9 mouse cellular contexts compared by ENCODE assay signal in genomic region chr13:117023346-117024050, GRCm38 (mm10). TPM values are rescaled to one million over a fixed set of nuclear protein-coding genes. Genes with fewer than 3 reads are reported as not detected.
DNase-seq lines count a peak whose midpoint lies in the region; ATAC-seq lines count a peak whose summit lies in the region.
"Had no signal": no experiment of that assay in that cellular context is flagged by ENCODE, and none has a peak within 500 bp of the region (broad histone marks: within the 10 kb centered on the region; RNA-seq: fewer than 3 reads in every experiment).

No protein-coding gene starts in this region.

- DNase-seq in heart, adult 9 months (ENCODE audit: low spot score in 2 of 2), result no peak
- DNase-seq in T-cell, adult 2 months (ENCODE audit: low spot score), result peak; percentile 32
- DNase-seq in midbrain, embryonic 10.5 days (ENCODE audit: low spot score), result no peak
- no peak for DNase-seq in urinary bladder, postnatal 10 days (ENCODE audit: low spot score)
- DNase-seq in left cerebral cortex, postnatal 14 days (ENCODE audit: low spot score in 2 of 2), result no peak
- DNase-seq in urinary bladder, adult 2 months (ENCODE audit: low spot score), result no peak

- intact Hi-C loops in left cerebral cortex, postnatal 14 days (cut with DNase I), result loop anchor here (10.0 kb wide), 1 partner anchor 139 kb away; no protein-coding TSS in a partner anchor

- H3K9me3 ChIP-seq in heart, embryonic 12.5 days (replicated peaks), result no peaks in the 10 kb centered on the region
- H3K9me3 ChIP-seq in heart, embryonic 15.5 days (replicated peaks), result no peaks in the 10 kb centered on the region
- no peaks in the 10 kb centered on the region for H3K9me3 ChIP-seq in midbrain, embryonic 10.5 days (replicated peaks)

- H3K27ac ChIP-seq in heart, embryonic 12.5 days (ENCODE audit: poor library complexity, severe bottlenecking), result no peak overlapping the region
- peak overlapping the region; percentile 86 for H3K27ac ChIP-seq in heart, embryonic 15.5 days
- peak overlapping the region; percentile 97 for H3K27ac ChIP-seq in midbrain, embryonic 10.5 days (replicated peaks)

- H3K4me3 ChIP-seq in heart, embryonic 12.5 days, result peak overlapping the region; percentile 83
- H3K4me3 ChIP-seq in heart, embryonic 15.5 days, result peak overlapping the region; percentile 73
- H3K4me3 ChIP-seq in midbrain, embryonic 10.5 days, result peak overlapping the region; percentile 84

- peak overlapping the region; percentile 73 for H3K4me2 ChIP-seq in heart, embryonic 12.5 days
- H3K4me2 ChIP-seq in heart, embryonic 15.5 days, result peak overlapping the region; percentile 72

- no peaks in the 10 kb centered on the region for H3K27me3 ChIP-seq in heart, embryonic 12.5 days (replicated peaks)
- H3K27me3 ChIP-seq in heart, embryonic 15.5 days, result no peaks in the 10 kb centered on the region
- H3K27me3 ChIP-seq in midbrain, embryonic 10.5 days (ENCODE audit: low read depth, poor library complexity, severe bottlenecking), result peaks cover 25% of the 10 kb centered on the region

- 16% methylated on average over 12 of the region's 12 CpGs for WGBS in heart, embryonic 12.5 days
- WGBS in heart, embryonic 15.5 days, result 16% methylated on average over 12 of the region's 12 CpGs
- 14% methylated on average over 12 of the region's 12 CpGs for WGBS in midbrain, embryonic 10.5 days

- H3K4me1 ChIP-seq in heart, embryonic 12.5 days (replicated peaks), result peaks cover 43% of the 10 kb centered on the region
- peaks cover 42% of the 10 kb centered on the region for H3K4me1 ChIP-seq in heart, embryonic 15.5 days (replicated peaks)
- H3K4me1 ChIP-seq in midbrain, embryonic 10.5 days, result peaks cover 33% of the 10 kb centered on the region

- H3K36me3 ChIP-seq in heart, embryonic 12.5 days, result no peaks in the 10 kb centered on the region
- H3K36me3 ChIP-seq in heart, embryonic 15.5 days, result no peaks in the 10 kb centered on the region
- H3K36me3 ChIP-seq in midbrain, embryonic 10.5 days, result no peaks in the 10 kb centered on the region
- H3K36me3 ChIP-seq: G1E had no signal

- ATAC-seq in heart, embryonic 12.5 days (ENCODE audit: insufficient number of reproducible peaks, low FRiP score), result no peak
- no peak for ATAC-seq in heart, embryonic 15.5 days (replicated peaks; ENCODE audit: insufficient number of reproducible peaks, insufficient read depth, low FRiP score, low read depth)

- H3K9ac ChIP-seq in heart, embryonic 12.5 days, result peak overlapping the region; percentile 95
- peak overlapping the region; percentile 83 for H3K9ac ChIP-seq in heart, embryonic 15.5 days

RNA-seq across cellular contexts. Expression of gene Parp8, which starts 1.8 kb away (rescaled TPM):
- polyA plus RNA-seq in heart, embryonic 12.5 days (2016; fragmentation: Nextera tagmentation; extraction: Ambion mirVana), result 15.4 and 15.6 TPM in 2 replicates
- polyA plus RNA-seq in heart, embryonic 15.5 days (2015; fragmentation: Nextera tagmentation; extraction: Ambion mirVana), result 11.8 and 13.7 TPM in 2 replicates
- 9.4 and 9.8 TPM in 2 replicates for polyA plus RNA-seq in midbrain, embryonic 10.5 days (2016; fragmentation: Nextera tagmentation; extraction: Ambion mirVana)
- 10 to 100 TPM; 30.1 to 31.2 TPM for total RNA-seq in left cerebral cortex, postnatal 14 days (2021)
- polyA plus RNA-seq in urinary bladder, adult 2 months (2012; rRNA removed), result 16.5 and 20.4 TPM in 2 replicates
- polyA plus RNA-seq: G1E had no signal
